Mouse (Mus musculus) intestine, postnatal 0 days (tissue): Measurements from ENCODE around the gene Noct. TPM values are rescaled to one million over a fixed set of nuclear protein-coding genes. Genes with fewer than 3 reads are reported as not detected.

Experiments used
- ATAC-seq: fragments of 200-750 bp; cut with Nextera tagmentation; 2 replicates; pipeline ENCODE4 v1.8.0; 2017; ENCODE audit warnings: mild to moderate bottlenecking, moderate TSS enrichment, moderate library complexity
- H3K27ac ChIP-seq: fragments of 300-500 bp; sonication (generic); 2 replicates; pipeline ENCODE4 v1.5.1; 2014; ENCODE audit warnings: mild to moderate bottlenecking, low read depth, low read length, moderate library complexity
- H3K27me3 ChIP-seq: fragments of 300-500 bp; sonication (generic); replicated peaks from 2 replicates; pipeline ENCODE4 v1.6.1; 2014; ENCODE audit warnings: low read length, mixed read lengths; ENCODE audit not compliant: control insufficient read depth, insufficient read depth
- H3K36me3 ChIP-seq: fragments of 300-500 bp; sonication (generic); 2 replicates; pipeline ENCODE4 v1.6.1; 2014; ENCODE audit warnings: mild to moderate bottlenecking, moderate library complexity; ENCODE audit not compliant: control insufficient read depth, insufficient read depth
- H3K4me1 ChIP-seq: fragments of 300-500 bp; sonication (generic); replicated peaks from 2 replicates; pipeline ENCODE4 v1.6.1; 2014; ENCODE audit warnings: antibody characterized with exemption, low read length, mixed read lengths; ENCODE audit not compliant: control insufficient read depth, insufficient read depth
- H3K4me2 ChIP-seq: fragments of 300-500 bp; sonication (generic); replicated peaks from 2 replicates; pipeline ENCODE4 v1.6.1; 2014; ENCODE audit warnings: low read depth, mild to moderate bottlenecking, moderate library complexity
- H3K4me3 ChIP-seq: fragments of 300-500 bp; sonication (generic); 2 replicates; pipeline ENCODE4 v1.5.1; 2014; ENCODE audit warnings: low read depth, low read length
- H3K9ac ChIP-seq: fragments of 300-500 bp; sonication (generic); 2 replicates; pipeline ENCODE4 v1.6.1; 2014; ENCODE audit warnings: mild to moderate bottlenecking, low read depth, low read length
- H3K9me3 ChIP-seq: fragments of 300-500 bp; sonication (generic); 2 replicates; pipeline ENCODE4 v1.6.1; 2016; ENCODE audit warnings: mixed run types; ENCODE audit not compliant: control insufficient read depth
- CTCF ChIP-seq: sonication (generic); IDR thresholded peaks from 2 replicates; pipeline ENCODE4 v1.5.1; 2016; ENCODE audit warnings: low read depth, mild to moderate bottlenecking, control low read depth, antibody characterized with exemption, moderate library complexity
- WGBS: fragments of 180-500 bp; shearing (Covaris S2); extraction: QIAGEN DNeasy Blood & Tissue Kit; methylation state at CpG from one replicate; pipeline ENCODE4 v1.1.7; 2014; 5-methylcytosine and 5-hydroxymethylcytosine counted together
- polyA plus RNA-seq: library from polyadenylated mRNA; unstranded; fragments of >200 nt; fragmentation: Nextera tagmentation; extraction: Ambion mirVana; gene quantifications from 2 replicates; pipeline ENCODE4 v1.2.1, GENCODE M21; 2015

Noct gene
- polyA plus RNA-seq, 1 experiment from 2014 or later: 12.0 TPM

DNA sequence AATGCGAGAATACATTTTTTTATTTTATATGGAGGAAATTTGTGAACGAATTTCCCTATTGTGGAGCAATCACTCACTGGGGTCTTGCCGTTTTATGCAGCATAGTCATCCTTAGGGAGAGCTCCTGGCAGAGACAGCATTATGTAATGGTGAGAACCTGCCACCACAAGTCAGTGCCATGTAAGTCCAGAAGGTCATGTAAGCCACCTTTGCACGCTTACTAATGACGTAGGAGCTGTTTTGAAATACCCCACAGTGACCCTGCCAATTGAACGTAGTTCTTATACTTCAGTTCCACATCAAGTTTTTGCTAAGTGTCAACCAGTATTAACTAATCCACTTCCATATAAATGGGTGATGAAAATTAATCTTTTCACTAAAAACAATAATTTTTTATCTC lies 20.3 kb upstream of the Noct start:
- Histone ChIP-seq H3K4me2 (no peak overlapping the region), H3K4me3 (no peak overlapping the region), H3K9ac (no peak overlapping the region), H3K27me3 (no peaks in the 10 kb centered on the region), H3K36me3 (no peaks in the 10 kb centered on the region), H3K9me3 (no peaks in the 10 kb centered on the region), H3K27ac (no peak overlapping the region), H3K4me1 (no peaks in the 10 kb centered on the region)
- ATAC-seq: no peak
- 86% methylated on average over 6 of the region's 6 CpGs for WGBS
- no peak for TF ChIP-seq CTCF

DNA sequence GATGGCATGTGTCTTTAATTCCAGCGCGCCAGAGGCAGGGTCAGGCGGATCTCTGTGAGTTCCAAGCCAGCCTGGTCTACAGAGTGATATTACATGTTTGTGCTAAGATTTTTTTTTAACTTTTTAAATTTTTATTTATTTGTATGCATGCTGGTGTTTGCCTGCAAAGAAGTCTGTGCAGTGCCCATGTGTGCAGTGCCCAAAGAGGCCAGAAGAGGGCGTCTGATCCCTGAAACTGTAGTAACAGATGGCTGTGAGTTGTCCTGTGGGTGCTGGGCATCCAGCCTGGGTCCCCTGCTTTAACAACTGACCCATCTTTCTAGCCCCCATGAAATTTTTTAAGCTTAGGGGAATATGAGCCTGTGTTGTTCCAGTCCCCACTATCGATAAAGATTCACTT lies 19.8 kb upstream of the Noct start:
- no peak for ATAC-seq
- 0 out of 2 replicates have a peak overlapping the region, but pooled peaks have one; percentile 1 for H3K4me2 ChIP-seq
- H3K4me3 ChIP-seq: no peak overlapping the region
- no peaks in the 10 kb centered on the region for H3K4me1 ChIP-seq
- no peak overlapping the region for H3K9ac ChIP-seq
- no peaks in the 10 kb centered on the region for H3K27me3 ChIP-seq
- no peak overlapping the region for H3K27ac ChIP-seq
- 87% methylated on average over 5 of the region's 5 CpGs for WGBS
- H3K36me3 ChIP-seq: no peaks in the 10 kb centered on the region
- TF ChIP-seq CTCF: peak; percentile 45
- H3K9me3 ChIP-seq: no peaks in the 10 kb centered on the region

DNA sequence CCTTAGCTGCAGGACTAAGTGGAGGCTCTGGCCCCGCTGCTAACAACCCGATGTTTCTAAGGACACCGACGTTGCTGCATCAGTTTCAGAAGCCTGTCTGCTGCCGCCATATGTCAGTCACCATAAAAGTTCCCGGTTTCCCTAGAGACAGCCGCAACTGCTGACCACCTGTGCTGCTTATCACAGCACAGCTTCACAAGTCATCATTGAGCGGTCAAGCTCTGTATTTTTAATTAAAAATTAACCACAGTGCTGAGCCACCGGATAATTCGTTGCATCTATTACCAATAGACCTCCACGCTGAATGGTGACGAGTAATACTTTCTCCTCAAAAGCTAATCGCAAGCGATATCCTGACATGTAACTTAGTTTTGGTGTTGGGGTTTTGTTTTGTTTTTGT lies 19.4 kb upstream of the Noct start:
- WGBS: 63% methylated on average over 14 of the region's 14 CpGs
- 0 out of 2 replicates have a peak, but pooled peaks have one; percentile 12 for ATAC-seq
- Histone ChIP-seq H3K36me3 (no peaks in the 10 kb centered on the region), H3K9me3 (no peaks in the 10 kb centered on the region), H3K9ac (no peak overlapping the region), H3K27me3 (no peaks in the 10 kb centered on the region), H3K4me1 (no peaks in the 10 kb centered on the region), H3K4me3 (no peak overlapping the region), H3K27ac (no peak overlapping the region), H3K4me2 (0 out of 2 replicates have a peak overlapping the region, but pooled peaks have one; percentile 1)
- TF ChIP-seq CTCF: no peak

DNA sequence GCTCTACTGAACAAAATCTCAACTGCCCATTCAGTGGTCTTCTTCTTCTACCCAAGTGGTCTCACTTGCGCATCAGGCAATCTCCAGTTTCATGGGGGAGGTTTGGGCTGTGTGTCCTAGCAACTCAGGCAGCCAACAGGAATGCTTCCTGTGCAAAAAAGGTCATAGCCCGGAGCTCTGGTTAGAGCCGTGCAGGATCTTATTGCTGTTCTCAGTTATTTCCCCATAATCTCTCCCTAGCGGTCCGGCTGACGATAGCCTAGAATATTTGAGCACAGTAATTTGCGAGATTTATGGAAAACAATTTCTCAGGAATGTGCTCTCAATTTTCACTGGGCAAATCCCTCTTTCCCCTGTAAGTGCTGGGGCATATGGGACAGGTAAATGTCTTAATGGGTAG lies 17.7 kb upstream of the Noct start:
- H3K27me3 ChIP-seq: no peaks in the 10 kb centered on the region
- H3K9ac ChIP-seq: no peak overlapping the region
- no peaks in the 10 kb centered on the region for H3K4me1 ChIP-seq
- H3K4me3 ChIP-seq: no peak overlapping the region
- ATAC-seq: no peak
- no peak for TF ChIP-seq CTCF
- no peaks in the 10 kb centered on the region for H3K36me3 ChIP-seq
- 76% methylated on average over 7 of the region's 7 CpGs for WGBS
- no peak overlapping the region for H3K27ac ChIP-seq
- H3K4me2 ChIP-seq: no peak overlapping the region
- H3K9me3 ChIP-seq: no peaks in the 10 kb centered on the region

DNA sequence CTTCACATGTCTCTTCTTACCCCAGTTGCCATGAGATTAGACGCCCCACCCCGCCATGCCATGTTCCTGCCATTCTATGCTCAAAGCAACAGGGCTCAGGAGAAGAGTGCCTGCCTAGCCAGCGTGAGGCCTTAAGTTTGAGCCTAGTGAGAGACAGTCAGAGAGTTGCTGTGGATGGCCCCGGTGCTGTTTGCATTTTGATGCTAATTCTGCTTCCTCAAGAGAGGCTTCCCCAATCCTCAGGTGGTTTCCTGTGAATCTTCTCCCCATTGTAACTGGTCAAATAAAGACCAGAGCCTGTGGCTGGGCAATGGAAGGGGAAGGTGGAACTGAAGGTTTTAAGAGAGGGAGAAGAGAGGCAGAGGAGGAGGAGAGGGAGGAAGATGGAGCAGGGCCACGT lies 15.6 kb upstream of the Noct start:
- WGBS: 73% methylated on average over 5 of the region's 5 CpGs
- no peak for TF ChIP-seq CTCF
- Histone ChIP-seq H3K4me3 (no peak overlapping the region), H3K36me3 (no peaks in the 10 kb centered on the region), H3K4me2 (no peak overlapping the region), H3K4me1 (no peaks in the 10 kb centered on the region), H3K9ac (no peak overlapping the region), H3K27me3 (no peaks in the 10 kb centered on the region), H3K9me3 (no peaks in the 10 kb centered on the region), H3K27ac (no peak overlapping the region)
- no peak for ATAC-seq

DNA sequence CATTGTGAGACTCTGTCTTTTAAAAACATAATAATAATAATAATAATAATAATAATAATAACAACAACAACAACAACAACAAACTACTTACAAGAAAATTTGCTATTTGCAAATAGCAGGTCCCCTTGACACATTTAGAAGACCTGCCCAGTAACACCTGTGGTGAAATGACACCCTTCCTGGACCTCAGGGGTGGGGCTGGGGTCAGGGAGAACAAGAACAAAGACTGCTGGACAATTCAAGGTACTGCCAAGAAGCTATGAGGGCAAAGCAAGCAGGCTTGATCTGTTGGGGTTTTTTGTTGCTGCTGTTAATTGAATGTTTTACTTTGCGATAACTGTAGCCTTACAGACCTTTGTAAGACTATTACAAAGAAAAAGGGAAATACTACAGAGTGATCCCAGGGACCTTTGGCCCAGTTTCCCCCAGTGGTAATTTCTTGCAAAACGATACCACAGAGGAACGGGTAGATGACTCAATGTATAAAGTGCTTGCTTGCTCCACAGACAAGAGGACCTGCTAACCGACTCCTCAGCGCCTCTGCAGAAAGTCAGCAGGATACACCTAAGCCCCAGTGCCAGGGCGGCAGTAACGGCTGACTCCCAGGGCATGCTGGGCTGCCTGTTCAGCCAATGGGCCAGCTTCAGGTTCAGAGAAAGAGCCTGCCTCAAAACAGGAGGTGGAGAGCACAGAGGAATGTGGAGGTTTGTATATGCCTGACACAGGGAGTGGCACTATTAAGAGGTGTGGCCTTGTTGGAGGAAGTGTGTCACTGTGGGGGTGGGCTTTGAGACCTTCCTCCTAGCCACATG lies 14.5 kb upstream of the Noct start:
- no peaks in the 10 kb centered on the region for H3K9me3 ChIP-seq
- no peak overlapping the region for H3K4me3 ChIP-seq
- H3K4me1 ChIP-seq: no peaks in the 10 kb centered on the region
- TF ChIP-seq CTCF: no peak
- no peaks in the 10 kb centered on the region for H3K36me3 ChIP-seq
- ATAC-seq: peak; percentile 49
- H3K4me2 ChIP-seq: no peak overlapping the region
- H3K9ac ChIP-seq: no peak overlapping the region
- no peaks in the 10 kb centered on the region for H3K27me3 ChIP-seq
- WGBS: 73% methylated on average over 7 of the region's 7 CpGs
- H3K27ac ChIP-seq: no peak overlapping the region
